ENCODE assay signal across 19 mouse cellular contexts in genomic region chr9:102639510-102639909, GRCm38 (mm10). TPM values are rescaled to one million over a fixed set of nuclear protein-coding genes. Genes with fewer than 3 reads are reported as not detected.
DNase-seq lines count a peak whose midpoint lies in the region; ATAC-seq and TF ChIP-seq lines count a peak whose summit lies in the region.
"Had no signal": no experiment of that assay in that cellular context is flagged by ENCODE, and none has a peak within 500 bp of the region (broad histone marks: within the 10 kb centered on the region; RNA-seq: fewer than 3 reads in every experiment).

No protein-coding gene starts in this region.

- peaks cover 48% of the 10 kb centered on the region for H3K4me1 ChIP-seq in forebrain, embryonic 10.5 days
- H3K4me1 ChIP-seq in forebrain, embryonic 12.5 days, result peaks cover 39% of the 10 kb centered on the region
- H3K4me1 ChIP-seq in heart, postnatal 0 days (ENCODE audit: control insufficient read depth, insufficient read depth), result peaks cover 30% of the 10 kb centered on the region
- H3K4me1 ChIP-seq in lung, embryonic 14.5 days (ENCODE audit: insufficient read depth), result peaks cover 35% of the 10 kb centered on the region
- H3K4me1 ChIP-seq in limb, embryonic 10.5 days, result peaks cover 36% of the 10 kb centered on the region

- no peak for ATAC-seq in forebrain, embryonic 12.5 days (ENCODE audit: low FRiP score)
- no peak for ATAC-seq in heart, postnatal 0 days (ENCODE audit: insufficient read depth, low read depth)
- ATAC-seq in lung, embryonic 14.5 days (ENCODE audit: insufficient read depth), result no peak
- ATAC-seq: forebrain, embryonic 13.5 days; Patski had no signal

- H3K4me3 ChIP-seq in forebrain, embryonic 10.5 days, result no peak overlapping the region
- no peak overlapping the region for H3K4me3 ChIP-seq in forebrain, embryonic 12.5 days (replicated peaks)
- no peak overlapping the region for H3K4me3 ChIP-seq in heart, postnatal 0 days (ENCODE audit: low read depth, low read length)
- no peak overlapping the region for H3K4me3 ChIP-seq in lung, embryonic 14.5 days (ENCODE audit: low read depth, low read length)
- no peak overlapping the region for H3K4me3 ChIP-seq in limb, embryonic 10.5 days
- H3K4me3 ChIP-seq: forebrain, embryonic 13.5 days; layer of hippocampus, adult 2 months; limb, embryonic 15.5 days had no signal

- H3K9me3 ChIP-seq in forebrain, embryonic 10.5 days, result peaks cover 3% of the 10 kb centered on the region; the same call in 1 of the 2 replicates
- H3K9me3 ChIP-seq in forebrain, embryonic 12.5 days, result peaks cover 2% of the 10 kb centered on the region; the same call in 1 of the 2 replicates
- no peaks in the 10 kb centered on the region for H3K9me3 ChIP-seq in heart, postnatal 0 days (replicated peaks; ENCODE audit: control insufficient read depth, low read length)
- H3K9me3 ChIP-seq in lung, embryonic 14.5 days (ENCODE audit: low read depth, low read length), result no peaks in the 10 kb centered on the region
- H3K9me3 ChIP-seq in limb, embryonic 10.5 days (replicated peaks), result no peaks in the 10 kb centered on the region
- H3K9me3 ChIP-seq: forebrain, embryonic 13.5 days; limb, embryonic 15.5 days had no signal

- H3K4me2 ChIP-seq in forebrain, embryonic 12.5 days, result no peak overlapping the region
- H3K4me2 ChIP-seq in heart, postnatal 0 days (ENCODE audit: low read depth, low read length), result no peak overlapping the region
- H3K4me2 ChIP-seq in lung, embryonic 14.5 days, result no peak overlapping the region
- H3K4me2 ChIP-seq: forebrain, embryonic 13.5 days; limb, embryonic 15.5 days had no signal

- no peak for TF ChIP-seq EP300 in heart, postnatal 0 days (IDR thresholded peaks at IDR 0.05; ENCODE audit: low read depth)

- H3K27me3 ChIP-seq in forebrain, embryonic 10.5 days (ENCODE audit: poor library complexity, severe bottlenecking), result no peaks in the 10 kb centered on the region
- H3K27me3 ChIP-seq in forebrain, embryonic 12.5 days, result no peaks in the 10 kb centered on the region
- H3K27me3 ChIP-seq in heart, postnatal 0 days (ENCODE audit: control insufficient read depth, insufficient read depth, low read length), result no peaks in the 10 kb centered on the region
- H3K27me3 ChIP-seq in lung, embryonic 14.5 days (ENCODE audit: insufficient read depth, low read length), result no peaks in the 10 kb centered on the region
- H3K27me3 ChIP-seq in limb, embryonic 10.5 days (ENCODE audit: low read depth, poor library complexity, severe bottlenecking), result no peaks in the 10 kb centered on the region
- H3K27me3 ChIP-seq: forebrain, embryonic 13.5 days; limb, embryonic 15.5 days; Patski had no signal

- no peak overlapping the region for H3K9ac ChIP-seq in forebrain, embryonic 12.5 days
- no peak overlapping the region for H3K9ac ChIP-seq in heart, postnatal 0 days (replicated peaks; ENCODE audit: low read depth, low read length)
- no peak overlapping the region for H3K9ac ChIP-seq in lung, embryonic 14.5 days
- H3K9ac ChIP-seq: forebrain, embryonic 13.5 days; limb, embryonic 15.5 days had no signal

- DNase-seq in forebrain, embryonic 10.5 days (ENCODE audit: extremely low spot score, low spot score), result no peak
- DNase-seq in heart, postnatal 0 days (ENCODE audit: low spot score), result no peak
- DNase-seq in heart, postnatal 14 days, result no peak
- DNase-seq in lung, embryonic 14.5 days, result no peak
- DNase-seq in lung, postnatal 25 days (ENCODE audit: low spot score), result no peak
- DNase-seq in limb, embryonic 10.5 days (ENCODE audit: low spot score), result no peak
- no peak for DNase-seq in adrenal gland, postnatal 14 days
- DNase-seq: adrenal gland, postnatal 10 days; cerebellum, postnatal 10 days; gastrocnemius, postnatal 14 days; heart, adult 18-20 months; lung, adult 2 months; midbrain, embryonic 14.5 days; thymus, postnatal 4 days had no signal

- TF ChIP-seq CTCF in heart, postnatal 0 days (IDR thresholded peaks at IDR 0.05; ENCODE audit: low read depth), result no peak
- TF ChIP-seq CTCF in lung, embryonic 14.5 days (IDR thresholded peaks at IDR 0.05; ENCODE audit: low read depth), result no peak

- peaks cover 5% of the 10 kb centered on the region; the same call in 1 of the 2 replicates for H3K36me3 ChIP-seq in forebrain, embryonic 10.5 days (replicated peaks)
- H3K36me3 ChIP-seq in forebrain, embryonic 12.5 days (replicated peaks), result peaks cover under 1% of the 10 kb centered on the region; the same call in 1 of the 2 replicates
- no peaks in the 10 kb centered on the region for H3K36me3 ChIP-seq in heart, postnatal 0 days (replicated peaks; ENCODE audit: control insufficient read depth, insufficient read depth, low read length)
- H3K36me3 ChIP-seq in lung, embryonic 14.5 days (ENCODE audit: insufficient read depth), result no peaks in the 10 kb centered on the region
- no peaks in the 10 kb centered on the region for H3K36me3 ChIP-seq in limb, embryonic 10.5 days
- H3K36me3 ChIP-seq: limb, embryonic 15.5 days had no signal

- intact Hi-C loops in heart, postnatal 14 days (cut with DNase I), result no loop called here

- WGBS in forebrain, embryonic 10.5 days, result 91% methylated on average over 8 of the region's 8 CpGs
- WGBS in forebrain, embryonic 12.5 days, result 90% methylated on average over 8 of the region's 8 CpGs
- WGBS in heart, postnatal 0 days, result 50% methylated on average over 8 of the region's 8 CpGs
- WGBS in lung, embryonic 14.5 days, result 58% methylated on average over 8 of the region's 8 CpGs
- WGBS in limb, embryonic 10.5 days, result 87% methylated on average over 8 of the region's 8 CpGs

- H3K27ac ChIP-seq in forebrain, embryonic 10.5 days, result 0 out of 2 replicates have a peak overlapping the region, but pooled peaks have one; percentile 21
- H3K27ac ChIP-seq in forebrain, embryonic 12.5 days, result no peak overlapping the region
- peak overlapping the region; percentile 30; the same call in 1 of the 2 replicates for H3K27ac ChIP-seq in heart, postnatal 0 days (ENCODE audit: low read depth)
- H3K27ac ChIP-seq in lung, embryonic 14.5 days (ENCODE audit: low read depth), result peak overlapping the region; percentile 76
- peak overlapping the region; percentile 16; the same call in 1 of the 2 replicates for H3K27ac ChIP-seq in limb, embryonic 10.5 days
- H3K27ac ChIP-seq: forebrain, embryonic 13.5 days; layer of hippocampus, adult 2 months had no signal

RNA-seq across cellular contexts. Expression of gene Cep63, which starts 13.2 kb away (rescaled TPM):
- polyA plus RNA-seq in forebrain, embryonic 10.5 days (2016; fragmentation: Nextera tagmentation; extraction: Ambion mirVana), result 52.9 and 56.2 TPM in 2 replicates
- 61.7 and 66.1 TPM in 2 replicates for polyA plus RNA-seq in forebrain, embryonic 12.5 days (2016; fragmentation: Nextera tagmentation; extraction: Ambion mirVana)
- 4.7 and 5.2 TPM in 2 replicates for total RNA-seq in heart, postnatal 0 days (2014; rRNA removed; ENCODE audit: low replicate concordance)
- polyA plus RNA-seq in heart, postnatal 0 days (2015; fragmentation: Nextera tagmentation; extraction: Ambion mirVana), result 40.4 and 45.3 TPM in 2 replicates
- total RNA-seq in heart, postnatal 14 days (2021), result 10 to 100 TPM; 32.2 to 33.5 TPM
- polyA plus RNA-seq in lung, embryonic 14.5 days (2014; fragmentation: Nextera tagmentation; extraction: Ambion mirVana), result 44.2 and 47.5 TPM in 2 replicates
- 46.5 and 57.1 TPM in 2 replicates for polyA plus RNA-seq in limb, embryonic 10.5 days (2016; fragmentation: Nextera tagmentation; extraction: Ambion mirVana)
- total RNA-seq in adrenal gland, postnatal 14 days (2021), result 37.7 and 40.3 TPM in 2 replicates

RNA-seq across cellular contexts. Expression of gene Anapc13, which starts 13.4 kb away (rescaled TPM):
- 158 and 163 TPM in 2 replicates for polyA plus RNA-seq in forebrain, embryonic 10.5 days (2016; fragmentation: Nextera tagmentation; extraction: Ambion mirVana)
- 183 and 199 TPM in 2 replicates for polyA plus RNA-seq in forebrain, embryonic 12.5 days (2016; fragmentation: Nextera tagmentation; extraction: Ambion mirVana)
- 28.9 and 43.9 TPM in 2 replicates for total RNA-seq in heart, postnatal 0 days (2014; rRNA removed; ENCODE audit: low replicate concordance)
- polyA plus RNA-seq in heart, postnatal 0 days (2015; fragmentation: Nextera tagmentation; extraction: Ambion mirVana), result 322 and 335 TPM in 2 replicates
- 100 to 1,000 TPM; 282 to 299 TPM for total RNA-seq in heart, postnatal 14 days (2021)
- 166 and 188 TPM in 2 replicates for polyA plus RNA-seq in lung, embryonic 14.5 days (2014; fragmentation: Nextera tagmentation; extraction: Ambion mirVana)
- polyA plus RNA-seq in limb, embryonic 10.5 days (2016; fragmentation: Nextera tagmentation; extraction: Ambion mirVana), result 154 and 168 TPM in 2 replicates
- total RNA-seq in adrenal gland, postnatal 14 days (2021), result 286 and 307 TPM in 2 replicates
